Mouse (Mus musculus): ENCODE results near the gene Pcgf3. TPM values are rescaled to one million over a fixed set of nuclear protein-coding genes. Genes with fewer than 3 reads are reported as not detected.

The Pcgf3 gene
- polyA plus RNA-seq (2012; ENCODE audit: low replicate concordance): 23.1 and 27.5 TPM in 2 replicates

GRCm38 (mm10) chr5:108461082-108462065 lies at the start of gene Pcgf3:
TSS of gene Pcgf3 (plus strand) at chr5:108461232.

GRCm38 (mm10) chr5:108433804-108434587 lies 27.0 kb upstream of the Pcgf3 start, which contains the start of gene Atp5k:
TSS of gene Atp5k (minus strand) at chr5:108434448.

GRCm38 (mm10) chr5:108448785-108449668 lies 12.0 kb upstream of the Pcgf3 start, which contains the start of gene Mfsd7a:
TSS of gene Mfsd7a (minus strand) at chr5:108448891.

GRCm38 (mm10) chr5:108549489-108550206 lies 88.6 kb downstream of the Pcgf3 start, which contains the start of gene Cplx1:
TSS of gene Cplx1 (minus strand) at chr5:108550024.

Other genes with a start within 250 kb of the Pcgf3 start
- 12.1 and 58.0 TPM in 2 replicates for gene Dr1, start 192.3 kb upstream of the Pcgf3 start, polyA plus RNA-seq (2012; ENCODE audit: low replicate concordance)
- gene Pigg, start 148.6 kb upstream of the Pcgf3 start, polyA plus RNA-seq (2012; ENCODE audit: low replicate concordance): 0.15 and 2.2 TPM in 2 replicates
- gene Gm42517, start 93.3 kb upstream of the Pcgf3 start, polyA plus RNA-seq (2012; ENCODE audit: low replicate concordance): 0.43 and 0.73 TPM in 2 replicates
- not detected in 2 replicates for gene Pde6b, start 72.8 kb upstream of the Pcgf3 start, polyA plus RNA-seq (2012; ENCODE audit: low replicate concordance)
- 35.6 and 40.5 TPM in 2 replicates for gene Atp5k, start 26.8 kb upstream of the Pcgf3 start, polyA plus RNA-seq (2012; ENCODE audit: low replicate concordance)
- 0.07 and 0.25 TPM in 2 replicates for gene Mfsd7a, start 12.3 kb upstream of the Pcgf3 start, polyA plus RNA-seq (2012; ENCODE audit: low replicate concordance)
- 0.15 and 0.20 TPM in 2 replicates for gene Cplx1, start 88.8 kb downstream of the Pcgf3 start, polyA plus RNA-seq (2012; ENCODE audit: low replicate concordance)
- 50.0 and 158 TPM in 2 replicates for gene Gak, start 168.5 kb downstream of the Pcgf3 start, polyA plus RNA-seq (2012; ENCODE audit: low replicate concordance)
- 1.1 and 4.1 TPM in 2 replicates for gene Tmem175, start 168.5 kb downstream of the Pcgf3 start, polyA plus RNA-seq (2012; ENCODE audit: low replicate concordance)
- gene Idua, start 199.1 kb downstream of the Pcgf3 start, polyA plus RNA-seq (2012; ENCODE audit: low replicate concordance): 6.7 and 7.3 TPM in 2 replicates
- gene Dgkq, start 208.4 kb downstream of the Pcgf3 start, polyA plus RNA-seq (2012; ENCODE audit: low replicate concordance): 3.6 and 6.2 TPM in 2 replicates
- gene Slc26a1, start 214.3 kb downstream of the Pcgf3 start, polyA plus RNA-seq (2012; ENCODE audit: low replicate concordance): 3.1 and 6.6 TPM in 2 replicates
- gene Fgfrl1, start 231.2 kb downstream of the Pcgf3 start, polyA plus RNA-seq (2012; ENCODE audit: low replicate concordance): 29.5 and 29.9 TPM in 2 replicates

All from leukemia stem cell, adult 10-12 weeks (primary cell).